Mouse (Mus musculus): Measurements from ENCODE around the gene Unc5b. TPM values are rescaled to one million over a fixed set of nuclear protein-coding genes. Genes with fewer than 3 reads are reported as not detected.

Unc5b gene
- total RNA-seq, 1 experiment from 2014 or later = 0.25 TPM

GRCm38 (mm10) chr10:60718491-60718890 lies 112.9 kb downstream of the Unc5b start:
- no peak for ATAC-seq (replicated peaks in 1 of 2; ENCODE audit: insufficient read depth in 1 of 2, low FRiP score in 2 of 2, low TSS enrichment in 1 of 2, low read depth in 1 of 2, poor library complexity in 2 of 2, severe bottlenecking in 2 of 2)

DNA sequence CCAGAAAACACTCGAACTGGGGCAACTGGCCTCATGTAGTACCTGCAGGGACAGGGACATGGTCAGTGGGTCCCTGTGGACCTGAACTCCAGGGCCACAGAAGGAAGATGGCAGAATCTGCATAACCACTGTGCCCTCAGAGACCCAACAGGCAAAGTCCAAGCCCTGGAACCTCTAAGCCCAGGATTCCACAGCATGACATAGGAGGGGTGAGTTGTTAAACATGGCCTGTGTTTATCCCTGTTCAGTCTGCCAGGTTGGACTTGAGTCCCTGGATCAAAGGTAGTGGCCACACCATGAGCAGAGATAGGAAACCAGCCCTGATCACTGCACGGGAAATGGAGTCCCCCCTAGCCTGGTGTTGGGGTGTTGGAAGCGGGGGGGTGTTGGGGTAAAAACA lies 114.9 kb downstream of the Unc5b start:
- ATAC-seq (replicated peaks in 1 of 2; ENCODE audit: insufficient read depth in 1 of 2, low FRiP score in 2 of 2, low TSS enrichment in 1 of 2, low read depth in 1 of 2, poor library complexity in 2 of 2, severe bottlenecking in 2 of 2) = no peak

Other genes with a start within 250 kb of the Unc5b start
- 0.84 and 1.6 TPM in 2 replicates for gene Cdh23, start 135.1 kb downstream of the Unc5b start, total RNA-seq (2017)
- 17.5 and 18.4 TPM in 2 replicates for gene Slc29a3, start 78.8 kb downstream of the Unc5b start, total RNA-seq (2017)

Measured in hematopoietic stem cell, adult 5-6 weeks (primary cell).